Mouse (Mus musculus) lung, postnatal 0 days (tissue): Measurements from ENCODE around the gene BC048562. TPM values are rescaled to one million over a fixed set of nuclear protein-coding genes. Genes with fewer than 3 reads are reported as not detected.

Experiments used
- ATAC-seq: fragments of 200-750 bp; cut with Nextera tagmentation; 2 replicates; pipeline ENCODE4 v1.8.0; 2017; ENCODE audit warnings: moderate library complexity
- DNase-seq: peaks from one replicate; pipeline ENCODE4 v3.0.0-alpha.2; 2016; ENCODE audit warnings: low spot score
- H3K27ac ChIP-seq: fragments of 300-500 bp; sonication (generic); 2 replicates; pipeline ENCODE4 v1.5.1; 2014; ENCODE audit warnings: antibody characterized with exemption, mild to moderate bottlenecking, low read length, mixed read lengths
- H3K27me3 ChIP-seq: fragments of 300-500 bp; sonication (generic); replicated peaks from 2 replicates; pipeline ENCODE4 v1.6.1; 2014; ENCODE audit warnings: low read length, mixed read lengths; ENCODE audit not compliant: insufficient read depth
- H3K36me3 ChIP-seq: fragments of 300-500 bp; sonication (generic); 2 replicates; pipeline ENCODE4 v1.6.1; 2014; ENCODE audit warnings: low read length, mixed read lengths; ENCODE audit not compliant: insufficient read depth
- H3K4me1 ChIP-seq: fragments of 300-500 bp; sonication (generic); 2 replicates; pipeline ENCODE4 v1.6.1; 2014; ENCODE audit warnings: antibody characterized with exemption, low read depth, low read length, mixed read lengths; ENCODE audit not compliant: insufficient read depth
- H3K4me2 ChIP-seq: fragments of 300-500 bp; sonication (generic); replicated peaks from 2 replicates; pipeline ENCODE4 v1.6.1; 2014; ENCODE audit warnings: low read depth, mild to moderate bottlenecking, low read length, moderate library complexity, mixed read lengths
- H3K4me3 ChIP-seq: fragments of 300-500 bp; sonication (generic); 2 replicates; pipeline ENCODE4 v1.5.1; 2014; ENCODE audit warnings: low read depth, low read length
- H3K9ac ChIP-seq: fragments of 300-500 bp; sonication (generic); replicated peaks from 2 replicates; pipeline ENCODE4 v1.6.1; 2014; ENCODE audit warnings: low read depth, mild to moderate bottlenecking
- H3K9me3 ChIP-seq: fragments of 300-500 bp; sonication (generic); 2 replicates; pipeline ENCODE4 v1.6.1; 2016; ENCODE audit warnings: low read length, mixed read lengths
- CTCF ChIP-seq: IDR thresholded peaks from 2 replicates; pipeline ENCODE4 v1.5.1; 2016; ENCODE audit warnings: antibody characterized with exemption, mild to moderate bottlenecking
- EP300 ChIP-seq: IDR thresholded peaks from 2 replicates; pipeline ENCODE4 v1.6.1; 2016; ENCODE audit warnings: antibody characterized with exemption, mild to moderate bottlenecking, control low read depth
- WGBS: fragments of 180-500 bp; shearing (Covaris S2); extraction: QIAGEN DNeasy Blood & Tissue Kit; methylation state at CpG from one replicate; pipeline ENCODE4 v1.1.7; 2014; 5-methylcytosine and 5-hydroxymethylcytosine counted together
- polyA plus RNA-seq: library from polyadenylated mRNA; unstranded; fragments of >200 nt; fragmentation: Nextera tagmentation; extraction: Ambion mirVana; gene quantifications from 2 replicates; pipeline ENCODE4 v1.2.1, GENCODE M21; 2015

BC048562 gene
- polyA plus RNA-seq, 1 experiment from 2014 or later = not detected

GRCm38 (mm10) chr9:108466219-108466618 is 29.9 kb downstream of the BC048562 start:
- Histone ChIP-seq H3K9me3 (no peaks in the 10 kb centered on the region), H3K9ac (no peak overlapping the region), H3K27me3 (no peaks in the 10 kb centered on the region), H3K4me1 (peaks cover 20% of the 10 kb centered on the region), H3K4me3 (no peak overlapping the region), H3K4me2 (no peak overlapping the region), H3K36me3 (peaks cover 21% of the 10 kb centered on the region), H3K27ac (no peak overlapping the region)
- ATAC-seq = no peak
- 92% methylated on average over 2 of the region's 2 CpGs for WGBS
- TF ChIP-seq CTCF (no peak), EP300 (no peak)
- no peak for DNase-seq

GRCm38 (mm10) chr9:108469430-108469829 is 33.1 kb downstream of the BC048562 start:
- H3K36me3 ChIP-seq = peaks cover 7% of the 10 kb centered on the region
- no peak overlapping the region for H3K4me2 ChIP-seq
- H3K9ac ChIP-seq = no peak overlapping the region
- DNase-seq (no peak), ATAC-seq (no peak)
- H3K4me1 ChIP-seq = no peaks in the 10 kb centered on the region
- WGBS = 42% methylated on average over 5 of the region's 5 CpGs
- no peak overlapping the region for H3K4me3 ChIP-seq
- no peaks in the 10 kb centered on the region for H3K9me3 ChIP-seq
- H3K27ac ChIP-seq = no peak overlapping the region
- TF ChIP-seq EP300 (no peak), CTCF (no peak)
- H3K27me3 ChIP-seq = no peaks in the 10 kb centered on the region

- Histone ChIP-seq H3K4me3 (no peak overlapping the region), H3K27me3 (no peaks in the 10 kb centered on the region), H3K9me3 (no peaks in the 10 kb centered on the region), H3K36me3 (peaks cover 5% of the 10 kb centered on the region), H3K27ac (no peak overlapping the region), H3K4me2 (no peak overlapping the region), H3K9ac (no peak overlapping the region), H3K4me1 (no peaks in the 10 kb centered on the region)
- WGBS = 37% methylated on average over 4 of the region's 4 CpGs
- ATAC-seq (peak; percentile 59), DNase-seq (no peak)
- no peak for TF ChIP-seq CTCF
- TF ChIP-seq EP300 = no peak
Observed at GRCm38 (mm10) chr9:108469845-108470244, 33.6 kb downstream of the BC048562 start.

GRCm38 (mm10) chr9:108474528-108474927 is 38.2 kb downstream of the BC048562 start:
- ATAC-seq (no peak), DNase-seq (no peak)
- Histone ChIP-seq H3K9ac (no peak overlapping the region), H3K36me3 (no peaks in the 10 kb centered on the region), H3K27ac (no peak overlapping the region), H3K4me1 (peaks cover 5% of the 10 kb centered on the region; the same call in 1 of the 2 replicates), H3K27me3 (no peaks in the 10 kb centered on the region), H3K9me3 (no peaks in the 10 kb centered on the region), H3K4me3 (no peak overlapping the region), H3K4me2 (no peak overlapping the region)
- TF ChIP-seq CTCF = 0 out of 2 replicates have a peak, but pooled peaks have one; percentile 6
- TF ChIP-seq EP300 = no peak
- WGBS = 70% methylated on average over 1 of the region's 1 CpGs

- DNase-seq (peak; percentile 93), ATAC-seq (peak; percentile 91)
- Histone ChIP-seq H3K27me3 (no peaks in the 10 kb centered on the region), H3K9ac (peak overlapping the region; percentile 32), H3K4me3 (peak overlapping the region; percentile 54), H3K9me3 (no peaks in the 10 kb centered on the region), H3K36me3 (peaks cover 16% of the 10 kb centered on the region; the same call in 1 of the 2 replicates), H3K27ac (peak overlapping the region; percentile 85), H3K4me2 (peak overlapping the region; percentile 81), H3K4me1 (peaks cover 14% of the 10 kb centered on the region)
- under 1% methylated on average over 20 of the region's 20 CpGs for WGBS
- TF ChIP-seq CTCF = peak; percentile 11
- peak; percentile 19 for TF ChIP-seq EP300
Observed at GRCm38 (mm10) chr9:108478638-108479156, 42.4 kb downstream of the BC048562 start.

GRCm38 (mm10) chr9:108479241-108479640 is 43.0 kb downstream of the BC048562 start:
- ATAC-seq (peak; percentile 1; the same call in 1 of the 2 replicates), DNase-seq (no peak)
- Histone ChIP-seq H3K27me3 (no peaks in the 10 kb centered on the region), H3K4me2 (peak overlapping the region; percentile 81), H3K27ac (peak overlapping the region; percentile 85), H3K4me3 (peak overlapping the region; percentile 54; the same call in 1 of the 2 replicates), H3K36me3 (peaks cover 21% of the 10 kb centered on the region; the same call in 1 of the 2 replicates), H3K9me3 (no peaks in the 10 kb centered on the region), H3K4me1 (peaks cover 14% of the 10 kb centered on the region), H3K9ac (no peak overlapping the region)
- no peak for TF ChIP-seq EP300
- TF ChIP-seq CTCF = no peak
- 26% methylated on average over 11 of the region's 11 CpGs for WGBS
